Mouse (Mus musculus) adrenal gland, adult 8-10 months (tissue): Measurements from ENCODE around the gene Pbx2. TPM values are rescaled to one million over a fixed set of nuclear protein-coding genes. Genes with fewer than 3 reads are reported as not detected.
A peak's percentile ranks its signal among the peaks of the same experiment; 100 is the strongest.
"Not testable (repeated sequence)": the region's sequence is repeated elsewhere in the genome, so short reads cannot be mapped to it uniquely, and the experiment has no call there.

Source experiments
- DNase-seq: peaks from one replicate; pipeline ENCODE4 v3.0.0; 2022
- total RNA-seq, 4 experiments: library from RNA; stranded (reverse); gene quantifications; 2 replicates each; pipeline ENCODE4 v1.2.4; 2022

The Pbx2 gene
- 10 to 100 TPM; 30.8 to 55.5 (median 44.0) TPM for total RNA-seq

- DNase-seq, result no peak
These were observed at the start of gene Pbx2 for GRCm38 (mm10) chr17:34591029-34591993. Pbx2 (plus strand) TSS chr17:34591266.

DNA sequence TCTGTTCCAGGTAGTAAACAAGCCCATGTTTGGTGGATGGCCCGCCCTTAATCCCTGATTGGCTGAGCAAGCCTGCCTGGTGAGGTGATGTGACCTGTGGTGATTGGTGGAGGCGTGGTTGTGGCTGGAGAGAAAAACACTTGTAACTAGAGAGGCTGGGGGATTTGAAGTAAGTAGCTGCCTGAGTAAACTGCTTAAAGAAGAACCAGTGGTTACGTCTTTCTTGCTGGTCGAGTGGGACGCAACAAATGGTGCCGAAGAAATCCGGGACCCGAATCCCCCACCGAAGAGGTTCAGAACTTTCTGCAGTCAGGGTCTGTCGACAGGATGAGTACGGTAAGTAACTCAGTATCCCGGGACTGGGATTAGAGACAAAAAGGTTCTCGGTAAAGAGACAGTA, 47.5 kb upstream of the Pbx2 start:
- not testable (repeated sequence) for DNase-seq

DNA sequence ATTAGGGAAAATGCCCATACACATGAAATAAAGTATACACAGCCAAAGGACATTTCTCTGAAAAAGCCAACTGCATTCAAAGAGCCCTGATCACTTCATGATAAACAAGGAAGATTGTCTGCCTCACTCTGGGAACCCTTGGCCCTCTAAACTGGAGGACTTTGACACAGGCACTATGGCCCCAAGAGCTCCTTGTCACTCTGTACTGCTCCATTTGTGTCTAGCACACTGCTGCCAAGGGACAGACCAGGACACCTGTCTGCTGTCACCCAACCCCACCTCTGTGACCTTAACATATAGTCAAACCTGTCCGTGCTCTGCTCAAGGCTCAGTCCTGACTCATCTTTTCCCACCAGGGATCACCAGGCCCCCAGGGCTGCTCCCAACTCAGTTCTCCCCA, 44.3 kb upstream of the Pbx2 start:
- no peak for DNase-seq

DNA sequence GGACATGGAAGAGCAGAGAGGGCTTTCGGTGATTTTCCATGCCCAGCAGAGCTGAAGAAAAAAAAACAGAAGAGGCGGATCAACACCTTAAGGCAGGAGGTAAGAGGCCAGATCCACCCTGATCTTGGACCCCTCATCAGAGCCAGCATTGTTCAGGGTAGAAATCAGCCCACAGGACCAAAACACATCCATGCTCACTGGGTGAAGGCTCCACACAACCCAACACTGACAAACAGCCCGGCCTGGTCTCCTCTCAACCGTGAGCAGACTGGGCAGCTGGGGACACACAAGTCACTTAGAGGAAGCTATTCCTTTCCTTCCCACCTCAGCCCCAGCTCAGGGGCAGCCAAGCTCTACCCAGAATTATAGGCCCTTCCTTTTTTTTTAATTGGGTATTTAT, 43.5 kb upstream of the Pbx2 start:
- no peak for DNase-seq

DNA sequence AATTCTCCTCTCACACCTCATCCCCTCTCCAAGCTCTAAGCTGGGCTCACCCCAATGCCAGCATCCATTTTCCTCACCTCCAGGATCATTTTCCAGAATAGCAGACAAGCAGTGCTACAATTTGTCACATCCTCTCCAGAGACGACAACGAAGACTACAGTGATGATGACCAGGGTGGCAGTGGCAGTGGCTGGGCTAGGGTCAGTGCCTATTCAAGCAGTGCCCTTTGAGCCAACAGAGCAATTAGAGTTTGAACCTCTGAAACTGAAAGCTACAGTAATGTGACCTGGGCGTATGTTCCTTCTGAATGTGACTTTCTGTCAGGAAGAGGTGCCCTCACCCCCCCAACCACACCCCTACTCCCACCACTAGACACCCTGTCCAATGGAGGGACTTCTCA, 41.9 kb upstream of the Pbx2 start:
- DNase-seq, result no peak

- no peak for DNase-seq
These were observed 41.2 kb upstream of the Pbx2 start for GRCm38 (mm10) chr17:34549843-34550242.

DNA sequence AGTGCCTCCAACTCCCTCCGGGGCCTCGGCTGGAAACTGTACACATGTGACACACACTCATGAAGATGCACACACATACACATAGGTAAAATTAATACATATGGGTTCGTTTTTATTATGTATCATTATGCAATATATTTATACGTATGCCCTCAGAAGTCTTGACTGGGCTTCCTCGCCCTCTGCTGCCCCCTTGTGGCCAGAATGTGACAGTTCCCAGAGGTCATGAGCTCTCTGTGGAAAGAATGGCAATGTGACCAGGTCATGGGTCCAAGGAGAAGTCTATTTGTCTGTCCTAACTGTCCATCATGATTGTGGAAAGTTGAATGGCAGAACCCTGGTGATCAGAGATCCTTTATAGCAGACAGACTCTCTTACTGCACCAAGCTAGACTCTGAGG, 35.6 kb upstream of the Pbx2 start:
- peak; percentile 71 for DNase-seq

DNA sequence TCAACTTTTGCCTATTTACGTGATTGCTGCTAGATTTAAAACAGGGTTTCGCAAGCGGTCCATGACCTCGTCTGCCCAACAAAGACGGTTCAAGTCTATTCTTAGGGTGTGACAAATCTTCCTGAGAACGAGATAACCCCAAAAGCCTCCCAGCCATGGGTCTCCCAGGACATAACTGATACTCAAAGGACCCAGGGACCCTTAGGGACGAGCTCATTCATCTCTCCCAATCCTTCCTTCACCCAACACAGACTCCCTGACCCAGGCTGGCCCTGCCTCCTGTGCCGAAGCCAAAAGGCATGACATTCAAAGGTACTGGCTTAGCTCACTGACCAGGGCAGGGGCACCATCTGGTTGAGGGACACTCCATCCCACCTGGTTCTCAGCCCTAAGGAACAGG, 34.7 kb upstream of the Pbx2 start:
- DNase-seq, result no peak

GRCm38 (mm10) chr17:34557411-34557810, 33.7 kb upstream of the Pbx2 start:
- no peak for DNase-seq

DNA sequence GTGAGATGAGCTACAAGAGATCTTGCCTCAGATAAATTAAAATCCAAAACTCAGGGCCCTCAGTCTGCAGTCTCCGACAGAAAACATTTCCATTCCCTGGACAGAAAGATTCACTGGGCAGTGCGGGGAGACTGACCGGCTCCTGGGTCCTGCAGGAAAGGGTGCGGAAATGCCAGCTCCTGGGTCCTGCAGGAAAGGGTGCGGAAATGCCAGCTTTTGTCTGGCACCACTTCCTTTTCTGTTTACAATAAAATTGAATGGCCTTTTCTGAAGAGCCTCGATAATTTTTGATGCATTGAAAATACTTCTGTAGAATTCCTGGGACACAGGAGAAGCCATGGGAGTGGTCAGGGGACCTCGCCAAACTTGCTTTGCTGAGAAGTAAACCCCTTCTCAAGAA, 31.9 kb upstream of the Pbx2 start:
- no peak for DNase-seq

DNA sequence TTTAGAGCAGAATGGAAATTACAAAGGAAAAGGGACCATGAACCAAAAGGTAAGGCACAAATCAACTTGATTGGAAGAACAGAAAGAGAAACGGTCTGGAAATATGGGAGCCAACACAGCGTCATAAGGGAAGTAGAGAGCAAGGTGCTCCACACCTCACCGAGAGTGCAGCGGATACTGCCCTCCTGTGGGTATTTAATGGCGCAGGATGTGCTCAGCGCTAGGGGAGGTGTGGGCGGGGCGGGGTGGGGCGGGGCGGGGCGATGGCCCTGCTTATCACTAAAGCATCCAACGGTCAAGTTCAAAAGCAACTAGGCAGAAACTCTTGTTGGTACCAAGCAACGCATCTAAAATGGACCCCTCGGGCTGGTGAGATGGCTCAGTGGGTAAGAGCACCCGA, 31.2 kb upstream of the Pbx2 start:
- no peak for DNase-seq

- DNase-seq, result no peak
These were observed 30.6 kb upstream of the Pbx2 start for GRCm38 (mm10) chr17:34560438-34560837.

GRCm38 (mm10) chr17:34561200-34561599, 29.9 kb upstream of the Pbx2 start:
- DNase-seq, result no peak

DNA sequence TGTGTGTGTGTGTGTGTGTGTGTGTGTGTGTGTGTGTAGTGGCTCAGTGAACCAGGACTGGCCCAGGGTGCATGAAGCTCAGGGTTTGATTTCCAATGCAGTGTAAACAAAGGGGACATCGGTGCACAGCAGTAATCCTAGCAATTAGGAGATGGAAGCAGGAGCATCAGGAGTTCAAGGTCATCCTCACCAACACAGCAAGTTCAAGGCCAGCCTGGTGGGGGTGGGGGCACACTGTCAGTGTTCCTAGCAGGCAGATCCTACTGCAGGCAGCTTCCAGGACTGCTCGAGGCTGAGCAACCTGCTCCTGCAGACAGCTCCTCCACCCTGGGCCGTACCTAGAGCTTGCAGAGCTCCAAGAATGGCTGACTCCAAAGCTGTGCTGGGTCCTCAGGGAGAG, 28.5 kb upstream of the Pbx2 start:
- DNase-seq, result no peak

DNA sequence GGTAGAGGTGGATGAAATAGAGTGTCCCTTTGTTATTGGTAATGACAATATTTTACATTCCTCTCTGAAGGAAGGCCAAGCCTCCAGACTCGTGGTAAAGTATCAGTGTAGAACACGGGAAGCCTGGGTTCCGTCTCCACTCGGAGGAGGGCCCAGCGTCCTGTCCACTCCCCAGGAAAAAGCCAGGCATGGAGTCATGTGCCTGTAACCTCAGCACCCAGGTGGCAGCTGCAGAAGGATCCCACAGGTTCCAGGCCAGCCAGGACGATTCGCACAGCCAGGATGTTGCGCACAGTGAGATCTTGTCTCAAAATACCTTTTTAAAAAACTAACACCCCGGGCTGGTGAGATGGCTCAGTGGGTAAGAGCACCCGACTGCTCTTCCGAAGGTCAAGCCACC, 27.7 kb upstream of the Pbx2 start:
- DNase-seq, result no peak

GRCm38 (mm10) chr17:34564003-34564421, 27.1 kb upstream of the Pbx2 start, which contains the start of gene Notch4:
Notch4 (plus strand) TSS chr17:34564268.
- DNase-seq, result peak; percentile 39

DNA sequence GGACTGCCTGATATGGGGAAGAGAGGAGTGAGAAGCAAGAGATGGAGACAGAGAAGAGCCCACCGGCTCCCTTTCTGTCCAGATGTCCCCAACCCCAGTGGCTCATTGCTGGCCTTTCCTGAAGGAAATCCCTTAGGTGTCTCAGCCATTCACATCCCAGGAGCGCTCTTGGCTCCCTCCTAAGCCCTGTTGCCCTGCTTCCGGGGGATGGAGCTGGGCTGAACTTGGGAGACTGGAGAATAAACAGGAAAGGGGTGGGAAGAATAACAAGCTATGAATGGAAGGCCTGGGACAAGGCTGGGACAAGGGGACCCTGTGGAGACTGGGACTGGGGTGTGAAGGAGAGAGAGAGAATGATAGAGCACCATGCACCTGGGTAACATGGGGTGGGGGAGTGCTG, 26.3 kb upstream of the Pbx2 start:
- no peak for DNase-seq

DNA sequence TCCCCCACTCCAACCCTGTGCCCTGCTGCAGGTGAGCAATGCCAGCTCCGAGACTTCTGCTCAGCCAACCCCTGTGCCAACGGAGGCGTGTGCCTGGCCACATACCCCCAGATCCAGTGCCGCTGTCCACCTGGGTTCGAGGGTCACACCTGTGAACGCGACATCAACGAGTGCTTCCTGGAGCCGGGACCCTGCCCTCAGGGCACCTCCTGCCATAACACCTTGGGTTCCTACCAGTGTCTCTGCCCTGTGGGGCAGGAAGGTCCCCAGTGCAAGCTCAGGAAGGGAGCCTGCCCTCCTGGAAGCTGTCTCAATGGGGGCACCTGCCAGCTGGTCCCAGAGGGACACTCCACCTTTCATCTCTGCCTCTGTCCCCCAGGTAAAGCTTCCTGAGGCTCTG, 23.8 kb upstream of the Pbx2 start:
- DNase-seq, result no peak

DNA sequence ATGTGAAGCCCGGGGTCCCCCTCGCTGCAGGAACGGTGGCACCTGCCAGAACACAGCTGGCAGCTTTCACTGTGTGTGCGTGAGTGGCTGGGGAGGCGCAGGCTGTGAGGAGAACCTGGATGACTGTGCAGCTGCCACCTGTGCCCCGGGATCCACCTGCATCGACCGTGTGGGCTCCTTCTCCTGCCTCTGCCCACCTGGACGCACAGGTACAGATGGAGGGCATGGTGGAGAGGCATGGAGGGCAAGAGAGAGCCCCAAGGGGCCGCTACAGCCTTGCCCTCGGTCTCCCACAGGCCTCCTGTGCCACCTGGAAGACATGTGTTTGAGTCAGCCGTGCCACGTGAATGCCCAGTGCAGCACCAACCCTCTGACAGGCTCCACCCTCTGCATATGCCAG, 22.6 kb upstream of the Pbx2 start:
- no peak for DNase-seq

GRCm38 (mm10) chr17:34569919-34570318, 21.1 kb upstream of the Pbx2 start:
- no peak for DNase-seq

- DNase-seq, result no peak
These were observed 19.2 kb upstream of the Pbx2 start for GRCm38 (mm10) chr17:34571875-34572274.

- DNase-seq, result no peak
These were observed 18.7 kb upstream of the Pbx2 start for GRCm38 (mm10) chr17:34572361-34572760.

GRCm38 (mm10) chr17:34576577-34576976, 14.5 kb upstream of the Pbx2 start:
- DNase-seq, result no peak

DNA sequence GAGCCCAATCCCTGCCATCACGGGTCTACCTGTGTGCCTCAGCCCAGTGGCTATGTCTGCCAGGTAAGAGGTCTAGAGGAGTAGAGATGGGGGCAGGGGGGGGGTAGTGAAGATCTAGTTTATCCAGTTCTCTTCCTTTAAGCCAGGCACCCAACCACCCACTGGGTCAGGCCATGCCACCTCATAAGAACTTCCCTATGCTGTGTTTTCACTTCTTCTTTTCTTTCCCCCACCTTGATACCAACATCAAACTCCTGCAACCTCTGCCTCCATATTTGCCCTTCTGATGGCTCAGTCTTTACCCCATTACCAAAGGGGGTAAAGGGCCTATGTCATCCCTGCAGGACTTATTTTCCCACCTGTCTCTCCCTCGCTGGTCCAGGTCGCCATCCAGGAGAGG, 13.0 kb upstream of the Pbx2 start:
- DNase-seq, result no peak
